Mouse (Mus musculus) E14TG2a.4 (cell line): Measurements from ENCODE around the gene Lhx8.

Experiments used
- H3K27me3 ChIP-seq: 2 replicates; pipeline ENCODE4 v1.6.1; 2014; ENCODE audit warnings: low read length, control low read depth; ENCODE audit not compliant: insufficient read depth
- H3K36me3 ChIP-seq: 2 replicates; pipeline ENCODE4 v1.6.1; 2014; ENCODE audit warnings: low read length, control low read depth; ENCODE audit not compliant: insufficient read depth
- H3K4me1 ChIP-seq: replicated peaks from 2 replicates; pipeline ENCODE4 v1.6.1; 2014; ENCODE audit warnings: low read depth, low read length, control low read depth
- H3K4me3 ChIP-seq: replicated peaks from 2 replicates; pipeline ENCODE4 v1.5.1; 2014; ENCODE audit warnings: mild to moderate bottlenecking, low read length
- H3K9me3 ChIP-seq: 2 replicates; pipeline ENCODE4 v1.6.1; 2014; ENCODE audit warnings: low read length, control low read depth
- CTCF ChIP-seq: conservative IDR thresholded peaks from 2 replicates; pipeline ENCODE4 v1.5.1; 2014; ENCODE audit warnings: low read length
- NANOG ChIP-seq: IDR thresholded peaks from 2 replicates; pipeline ENCODE4 v1.6.1; 2014; ENCODE audit warnings: borderline replicate concordance, low read length, mixed read lengths
- POU5F1 ChIP-seq: IDR thresholded peaks from 2 replicates; pipeline ENCODE4 v1.6.1; 2014; ENCODE audit warnings: low read length, borderline replicate concordance

The Lhx8 gene

DNA sequence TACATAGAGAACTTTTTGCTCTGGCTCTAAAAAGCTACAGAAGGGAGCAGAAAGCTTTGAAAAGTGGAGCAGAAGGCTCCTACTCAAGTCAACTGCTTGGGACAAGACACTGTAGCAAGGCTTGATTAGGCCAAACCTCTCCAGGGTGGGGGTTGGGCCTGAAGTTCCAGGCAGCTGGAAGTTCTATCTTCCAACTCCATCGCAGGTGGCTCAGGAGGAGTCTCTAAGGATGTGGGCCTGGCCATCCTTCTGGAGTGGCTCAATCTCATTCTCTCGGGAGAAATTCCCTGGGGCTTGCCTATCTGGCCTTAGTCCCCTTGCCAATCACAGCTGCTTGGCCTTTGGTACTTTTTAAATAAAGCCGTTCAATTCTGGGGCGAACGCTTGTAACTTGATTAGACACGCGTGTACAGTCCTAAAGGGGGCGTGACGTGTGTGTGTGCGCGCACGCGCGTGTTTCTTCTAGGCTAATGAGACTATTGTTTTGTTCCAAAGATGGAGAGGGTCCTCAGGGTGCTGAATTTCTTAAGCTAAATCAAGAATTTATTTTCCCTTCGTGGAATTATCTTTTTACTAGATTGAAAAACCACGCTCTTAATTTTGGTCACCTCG is 9.3 kb upstream of the Lhx8 start:
- Histone ChIP-seq H3K4me1 (no peaks in the 10 kb centered on the region), H3K9me3 (peaks cover 4% of the 10 kb centered on the region; the same call in 1 of the 2 replicates), H3K36me3 (no peaks in the 10 kb centered on the region), H3K4me3 (no peak overlapping the region), H3K27me3 (peaks cover 35% of the 10 kb centered on the region)
- TF ChIP-seq POU5F1 (no peak), NANOG (no peak), CTCF (no peak)

DNA sequence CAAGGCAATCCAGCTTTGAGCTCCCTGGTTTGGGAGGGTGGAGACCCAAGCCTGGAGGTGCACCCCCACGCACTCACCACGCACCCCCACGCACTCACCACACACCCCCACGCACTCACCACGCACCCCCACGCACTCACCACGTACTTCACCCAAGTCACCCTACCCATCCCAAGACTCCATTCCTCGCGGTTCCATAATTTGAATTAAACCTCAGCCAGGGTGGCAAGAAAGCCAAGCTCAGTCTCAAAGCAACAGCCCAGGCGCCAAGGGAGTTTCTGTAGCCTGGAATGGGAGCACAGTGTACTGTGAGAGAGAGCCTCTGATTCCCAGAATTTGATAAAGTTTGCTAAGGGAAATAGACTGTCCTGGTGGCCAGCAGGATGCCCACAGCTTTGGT is 4.3 kb upstream of the Lhx8 start:
- no peak for TF ChIP-seq POU5F1

DNA sequence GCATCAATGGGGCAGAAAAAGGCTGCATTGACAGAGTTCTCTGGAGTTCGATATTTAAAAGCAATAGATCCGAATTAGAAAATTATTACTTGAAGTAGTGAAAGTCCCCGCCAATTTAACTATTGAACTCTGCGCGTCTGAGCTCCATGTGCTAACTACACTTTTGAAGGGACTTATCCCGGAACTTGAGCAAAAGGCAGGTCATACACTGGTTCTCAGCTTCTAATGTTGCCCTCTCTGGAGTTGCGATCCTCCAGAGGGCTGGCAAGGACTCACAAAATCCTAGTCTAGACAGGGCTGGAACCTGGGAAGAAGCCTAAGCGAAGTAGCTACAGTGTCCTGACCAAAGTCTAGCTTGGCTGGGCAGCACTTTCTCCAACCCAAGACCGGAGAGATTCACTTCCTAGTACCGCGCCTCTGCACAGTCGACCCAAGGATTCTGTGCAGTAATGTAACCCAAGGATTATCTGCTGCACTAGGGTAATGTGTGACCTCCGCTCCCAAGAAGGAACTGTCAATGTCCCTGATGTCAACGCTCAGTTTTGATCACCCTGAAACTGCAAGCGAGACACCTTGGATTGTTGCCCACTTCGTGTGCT is 3.0 kb upstream of the Lhx8 start:
- H3K36me3 ChIP-seq, result no peaks in the 10 kb centered on the region
- TF ChIP-seq NANOG, result no peak
- H3K27me3 ChIP-seq, result peaks cover 90% of the 10 kb centered on the region
- H3K4me3 ChIP-seq, result no peak overlapping the region
- H3K9me3 ChIP-seq, result peaks cover 12% of the 10 kb centered on the region
- H3K4me1 ChIP-seq, result peaks cover 48% of the 10 kb centered on the region

More for the DNA sequence above, 4.3 kb upstream of the Lhx8 start:
- H3K27me3 ChIP-seq, result peaks cover 83% of the 10 kb centered on the region
- H3K4me1 ChIP-seq, result peaks cover 37% of the 10 kb centered on the region
- H3K4me3 ChIP-seq, result no peak overlapping the region
- no peaks in the 10 kb centered on the region for H3K36me3 ChIP-seq
- H3K9me3 ChIP-seq, result peaks cover 12% of the 10 kb centered on the region

DNA sequence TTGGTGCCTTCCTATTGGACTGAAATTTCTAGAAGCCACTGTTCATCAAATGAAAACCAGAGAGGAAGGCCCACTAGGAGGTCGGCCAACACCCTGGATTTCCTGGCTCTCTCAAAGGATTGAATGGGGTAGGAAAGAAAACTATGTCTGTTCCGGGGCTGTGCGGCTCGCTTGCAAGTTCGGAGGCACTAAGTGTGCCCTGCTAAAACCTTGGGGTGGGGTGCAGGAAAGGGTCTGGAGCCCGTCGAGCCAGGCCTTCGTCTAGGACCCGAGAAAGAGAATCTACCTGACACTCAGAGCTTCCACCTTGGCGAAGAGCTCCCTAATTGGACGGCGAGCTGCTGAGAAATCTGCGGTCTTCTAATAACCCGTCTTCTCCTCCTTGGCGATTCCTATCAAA is 2.5 kb upstream of the Lhx8 start:
- peaks cover 94% of the 10 kb centered on the region for H3K27me3 ChIP-seq
- TF ChIP-seq NANOG (no peak), CTCF (no peak), POU5F1 (no peak)
- H3K4me3 ChIP-seq, result no peak overlapping the region
- H3K4me1 ChIP-seq, result peaks cover 49% of the 10 kb centered on the region
- no peaks in the 10 kb centered on the region for H3K36me3 ChIP-seq
- peaks cover 12% of the 10 kb centered on the region for H3K9me3 ChIP-seq

DNA sequence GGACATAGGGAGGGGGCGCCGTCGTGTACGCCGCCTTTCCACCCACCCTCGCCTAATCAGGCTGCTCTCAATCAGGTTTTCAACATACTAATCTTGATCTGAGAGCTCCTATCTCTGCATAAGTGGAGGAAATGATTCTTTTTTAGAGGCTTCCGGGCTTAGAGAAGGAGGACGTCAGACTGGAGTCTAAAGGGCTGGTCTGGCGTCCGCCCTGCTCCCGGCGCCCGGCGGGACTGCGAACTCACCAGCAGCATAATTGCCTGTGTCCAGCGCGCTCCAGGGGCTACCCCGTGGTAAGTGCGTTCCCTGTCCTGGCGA is 1.7 kb upstream of the Lhx8 start:
- H3K4me3 ChIP-seq, result no peak overlapping the region; the same call in 1 of the 2 replicates
- H3K36me3 ChIP-seq, result no peaks in the 10 kb centered on the region
- H3K9me3 ChIP-seq, result peaks cover 12% of the 10 kb centered on the region
- H3K27me3 ChIP-seq, result peaks cover 94% of the 10 kb centered on the region
- TF ChIP-seq NANOG (no peak), POU5F1 (no peak), CTCF (no peak)
- H3K4me1 ChIP-seq, result peaks cover 54% of the 10 kb centered on the region

DNA sequence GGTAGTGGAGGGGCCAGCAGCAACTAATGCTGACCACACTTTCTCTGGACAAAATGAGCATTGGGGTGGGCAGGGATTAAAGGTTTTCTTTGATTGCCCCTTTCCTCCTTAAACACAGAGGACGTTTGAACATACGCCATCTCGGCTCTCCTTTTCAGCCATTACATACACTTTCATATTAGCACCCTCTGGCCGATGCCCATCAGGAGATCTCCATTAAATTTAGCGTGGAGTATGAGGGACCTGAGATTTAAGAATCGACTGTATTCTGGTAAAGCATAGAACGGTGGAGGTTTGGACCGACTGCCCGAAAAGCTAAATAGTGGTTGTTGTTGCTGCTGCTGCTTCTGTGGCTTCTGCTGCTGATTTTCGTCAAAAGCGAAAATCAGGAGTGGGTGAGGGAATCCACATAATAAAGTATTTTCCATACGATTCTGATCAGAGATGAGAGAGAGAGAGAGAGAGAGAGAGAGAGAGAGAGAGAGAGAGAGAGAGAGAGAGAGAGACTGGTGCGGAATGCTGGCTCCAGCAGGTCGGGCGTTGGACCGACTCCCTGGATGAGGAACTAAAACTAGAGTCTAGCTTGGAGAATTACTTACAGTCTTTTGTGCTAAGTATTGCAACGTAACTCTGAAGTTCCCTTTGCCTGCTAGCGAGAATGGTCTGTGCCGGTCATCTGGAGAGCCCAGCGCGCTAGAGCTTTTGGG is 1.2 kb upstream of the Lhx8 start:
- H3K36me3 ChIP-seq, result no peaks in the 10 kb centered on the region
- TF ChIP-seq NANOG (no peak), CTCF (no peak), POU5F1 (no peak)
- H3K9me3 ChIP-seq, result peaks cover 12% of the 10 kb centered on the region
- H3K4me3 ChIP-seq, result no peak overlapping the region; the same call in 1 of the 2 replicates
- H3K27me3 ChIP-seq, result peaks cover 96% of the 10 kb centered on the region
- H3K4me1 ChIP-seq, result peaks cover 54% of the 10 kb centered on the region

DNA sequence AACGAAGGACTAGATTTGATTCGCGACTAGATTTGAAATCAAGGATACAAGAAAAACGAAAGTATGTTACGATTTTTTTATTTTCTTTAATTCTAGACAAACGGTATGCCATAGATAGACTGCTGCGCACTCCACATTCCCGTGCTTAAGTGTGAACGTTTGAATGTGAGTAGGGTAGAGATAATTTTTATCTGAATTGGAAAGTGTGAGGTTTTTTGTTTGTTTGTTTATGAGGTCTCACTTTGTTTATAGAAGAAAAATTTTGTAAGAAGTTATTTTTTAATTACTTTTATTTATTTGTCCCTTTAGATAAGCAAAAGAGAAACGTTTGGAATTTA is 513 bp upstream of the Lhx8 start:
- Histone ChIP-seq H3K4me3 (no peak overlapping the region), H3K4me1 (peaks cover 54% of the 10 kb centered on the region), H3K9me3 (peaks cover 12% of the 10 kb centered on the region), H3K36me3 (no peaks in the 10 kb centered on the region), H3K27me3 (peaks cover 96% of the 10 kb centered on the region)
- TF ChIP-seq NANOG, result no peak
- no peak for TF ChIP-seq CTCF
- no peak for TF ChIP-seq POU5F1

DNA sequence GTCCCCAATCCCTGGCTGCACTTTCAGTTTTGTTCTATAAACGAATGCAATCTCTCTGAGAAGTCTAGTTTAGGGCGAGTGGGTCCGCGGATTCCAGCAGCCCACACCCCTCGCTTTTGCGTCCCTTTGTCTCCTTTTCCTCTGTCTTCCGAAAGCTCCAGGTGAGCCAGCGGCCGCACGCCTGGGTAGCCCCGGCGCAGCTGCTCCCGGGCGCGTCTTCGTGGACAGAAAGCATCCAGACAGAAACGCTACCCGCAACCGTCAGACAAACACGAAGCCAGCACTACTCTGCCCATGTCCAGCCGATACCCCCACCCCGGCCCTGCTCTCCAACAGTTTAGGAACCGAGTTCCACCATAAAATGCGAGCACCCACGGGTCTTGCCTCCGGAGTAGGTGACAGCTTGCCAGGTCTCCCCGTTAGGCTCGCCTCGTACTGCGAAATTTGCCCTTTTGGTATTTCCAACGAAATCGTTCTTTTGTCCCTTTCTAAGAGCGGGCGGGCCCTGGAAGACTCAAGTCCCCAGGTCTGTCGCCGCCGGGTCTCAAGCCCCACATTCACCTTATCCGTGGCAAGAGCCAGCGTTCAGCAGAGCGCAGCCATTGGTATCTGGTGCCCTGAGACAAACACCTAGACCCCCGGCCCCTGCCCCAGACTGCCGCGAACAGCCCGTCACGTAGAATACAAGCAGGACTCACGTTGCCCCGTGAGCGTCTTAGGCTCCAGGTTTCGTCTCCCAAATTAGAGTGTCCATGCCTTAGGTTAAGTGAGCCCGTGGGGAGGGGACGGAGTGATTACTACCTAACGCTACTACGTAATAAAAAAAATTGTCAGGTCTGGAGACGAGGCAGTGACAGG is 907 bp downstream of the Lhx8 start:
- TF ChIP-seq CTCF (no peak), POU5F1 (no peak)
- peaks cover 94% of the 10 kb centered on the region for H3K27me3 ChIP-seq
- H3K4me3 ChIP-seq, result peak overlapping the region; percentile 53
- H3K9me3 ChIP-seq, result peaks cover 8% of the 10 kb centered on the region
- H3K36me3 ChIP-seq, result no peaks in the 10 kb centered on the region
- H3K4me1 ChIP-seq, result peaks cover 54% of the 10 kb centered on the region
